ENCODE assay signal across 28 mouse cellular contexts in genomic region chr3:106239196-106239791, GRCm38 (mm10). TPM values are rescaled to one million over a fixed set of nuclear protein-coding genes. Genes with fewer than 3 reads are reported as not detected.
DNase-seq lines count a peak whose midpoint lies in the region; ATAC-seq and TF ChIP-seq lines count a peak whose summit lies in the region.
"Had no signal": no experiment of that assay in that cellular context is flagged by ENCODE, and none has a peak within 500 bp of the region (broad histone marks: within the 10 kb centered on the region; RNA-seq: fewer than 3 reads in every experiment).

No protein-coding gene starts in this region.

- H3K27ac ChIP-seq in heart, embryonic 11.5 days (ENCODE audit: low read depth, low read length), result no peak overlapping the region
- H3K27ac ChIP-seq in heart, adult 2 months, result no peak overlapping the region
- no peak overlapping the region for H3K27ac ChIP-seq in liver, embryonic 12.5 days
- H3K27ac ChIP-seq in liver, embryonic 11.5 days (ENCODE audit: low read depth, low read length), result no peak overlapping the region
- no peak overlapping the region for H3K27ac ChIP-seq in stomach, embryonic 14.5 days (ENCODE audit: low read length)
- H3K27ac ChIP-seq in stomach, postnatal 0 days (replicated peaks), result no peak overlapping the region
- H3K27ac ChIP-seq: heart, embryonic 13.5 days; intestine, embryonic 15.5 days; left cerebral cortex, adult 2 months; limb, embryonic 12.5 days; liver, embryonic 15.5 days; stomach, embryonic 15.5 days had no signal

- H3K9me3 ChIP-seq in heart, embryonic 11.5 days (replicated peaks; ENCODE audit: control insufficient read depth, low read length), result peaks cover 5% of the 10 kb centered on the region; the same call in 1 of the 2 replicates
- H3K9me3 ChIP-seq in liver, embryonic 12.5 days (replicated peaks), result peaks cover 26% of the 10 kb centered on the region
- H3K9me3 ChIP-seq in liver, embryonic 11.5 days (ENCODE audit: control insufficient read depth, low read length), result peaks cover 10% of the 10 kb centered on the region; the same call in 1 of the 2 replicates
- peaks cover 8% of the 10 kb centered on the region; the same call in 1 of the 2 replicates for H3K9me3 ChIP-seq in stomach, embryonic 14.5 days (ENCODE audit: control insufficient read depth, low read depth, low read length)
- no peaks in the 10 kb centered on the region; the same call in 1 of the 2 replicates for H3K9me3 ChIP-seq in stomach, postnatal 0 days (ENCODE audit: control insufficient read depth, low read length)
- H3K9me3 ChIP-seq: liver, embryonic 15.5 days; stomach, embryonic 15.5 days had no signal

- H3K4me3 ChIP-seq in heart, embryonic 11.5 days (ENCODE audit: low read depth, low read length), result no peak overlapping the region
- no peak overlapping the region for H3K4me3 ChIP-seq in heart, adult 2 months
- no peak overlapping the region for H3K4me3 ChIP-seq in liver, embryonic 12.5 days
- no peak overlapping the region for H3K4me3 ChIP-seq in liver, embryonic 11.5 days (ENCODE audit: low read depth, low read length)
- no peak overlapping the region for H3K4me3 ChIP-seq in stomach, embryonic 14.5 days (ENCODE audit: low read depth, low read length)
- no peak overlapping the region for H3K4me3 ChIP-seq in stomach, postnatal 0 days (ENCODE audit: low read depth, low read length)
- H3K4me3 ChIP-seq: heart, embryonic 13.5 days; intestine, embryonic 15.5 days; left cerebral cortex, adult 2 months; limb, embryonic 12.5 days; liver, embryonic 15.5 days; megakaryocyte, embryonic 14.5 days; myocyte; stomach, embryonic 15.5 days had no signal

- H3K27me3 ChIP-seq in heart, embryonic 11.5 days (ENCODE audit: control insufficient read depth, insufficient read depth, low read length), result no peaks in the 10 kb centered on the region
- no peaks in the 10 kb centered on the region for H3K27me3 ChIP-seq in heart, adult 2 months (ENCODE audit: control insufficient read depth, insufficient read depth, low read length)
- H3K27me3 ChIP-seq in liver, embryonic 12.5 days (replicated peaks), result no peaks in the 10 kb centered on the region
- no peaks in the 10 kb centered on the region for H3K27me3 ChIP-seq in liver, embryonic 11.5 days (replicated peaks; ENCODE audit: control insufficient read depth, insufficient read depth, low read length)
- H3K27me3 ChIP-seq in stomach, embryonic 14.5 days (ENCODE audit: control insufficient read depth, insufficient read depth, low read length), result no peaks in the 10 kb centered on the region
- H3K27me3 ChIP-seq in stomach, postnatal 0 days (ENCODE audit: control insufficient read depth, insufficient read depth, low read length), result no peaks in the 10 kb centered on the region
- H3K27me3 ChIP-seq: heart, embryonic 13.5 days; intestine, embryonic 15.5 days; limb, embryonic 12.5 days; liver, embryonic 15.5 days; megakaryocyte, embryonic 14.5 days; stomach, embryonic 15.5 days had no signal

- no peak overlapping the region for H3K4me2 ChIP-seq in heart, embryonic 11.5 days
- no peak overlapping the region for H3K4me2 ChIP-seq in liver, embryonic 12.5 days
- H3K4me2 ChIP-seq in liver, embryonic 11.5 days, result no peak overlapping the region
- H3K4me2 ChIP-seq in stomach, embryonic 14.5 days (replicated peaks; ENCODE audit: low read depth, low read length), result no peak overlapping the region
- H3K4me2 ChIP-seq in stomach, postnatal 0 days (replicated peaks; ENCODE audit: low read depth), result no peak overlapping the region
- H3K4me2 ChIP-seq: heart, embryonic 13.5 days; intestine, embryonic 15.5 days; limb, embryonic 12.5 days; liver, embryonic 15.5 days; stomach, embryonic 15.5 days had no signal

- H3K79me2 ChIP-seq in heart, adult 2 months (replicated peaks; ENCODE audit: control insufficient read depth, insufficient read depth, low read length), result no peaks in the 10 kb centered on the region

- peak; percentile 26; the same call in 1 of the 2 replicates for ATAC-seq in heart, embryonic 11.5 days (replicated peaks; ENCODE audit: insufficient number of reproducible peaks, low FRiP score, low TSS enrichment)
- ATAC-seq in liver, embryonic 12.5 days, result 0 out of 2 replicates have a peak, but pooled peaks have one; percentile 30
- ATAC-seq in liver, embryonic 11.5 days (replicated peaks; ENCODE audit: low FRiP score), result no peak; the same call in 1 of the 2 replicates
- ATAC-seq in stomach, embryonic 14.5 days (ENCODE audit: insufficient number of reproducible peaks, insufficient read depth, low FRiP score, low read depth), result 0 out of 2 replicates have a peak, but pooled peaks have one; percentile 33
- no peak for ATAC-seq in stomach, postnatal 0 days (ENCODE audit: low FRiP score, low TSS enrichment)
- ATAC-seq: forebrain, embryonic 14.5 days; intestine, embryonic 15.5 days had no signal

- WGBS in heart, embryonic 11.5 days (ENCODE audit: insufficient replicate concordance), result 81% methylated on average over 5 of the region's 5 CpGs
- WGBS in heart, adult 2 months, result 79% methylated on average over 5 of the region's 5 CpGs
- 72% methylated on average over 5 of the region's 5 CpGs for WGBS in liver, embryonic 12.5 days (ENCODE audit: insufficient replicate concordance)
- WGBS in liver, embryonic 11.5 days, result 86% methylated on average over 5 of the region's 5 CpGs
- 92% methylated on average over 5 of the region's 5 CpGs for WGBS in stomach, embryonic 14.5 days
- 89% methylated on average over 5 of the region's 5 CpGs for WGBS in stomach, postnatal 0 days

- H3K4me1 ChIP-seq in heart, embryonic 11.5 days (ENCODE audit: control insufficient read depth, insufficient read depth, low read length), result no peaks in the 10 kb centered on the region
- H3K4me1 ChIP-seq in heart, adult 2 months (ENCODE audit: control insufficient read depth, insufficient read depth, low read length), result no peaks in the 10 kb centered on the region
- H3K4me1 ChIP-seq in liver, embryonic 12.5 days, result no peaks in the 10 kb centered on the region
- no peaks in the 10 kb centered on the region for H3K4me1 ChIP-seq in liver, embryonic 11.5 days (replicated peaks; ENCODE audit: control insufficient read depth, insufficient read depth, low read length)
- H3K4me1 ChIP-seq in stomach, embryonic 14.5 days (ENCODE audit: control insufficient read depth, insufficient read depth, low read length), result no peaks in the 10 kb centered on the region
- H3K4me1 ChIP-seq in stomach, postnatal 0 days (replicated peaks; ENCODE audit: control insufficient read depth, insufficient read depth), result no peaks in the 10 kb centered on the region
- H3K4me1 ChIP-seq: heart, embryonic 13.5 days; intestine, embryonic 15.5 days; limb, embryonic 12.5 days; liver, embryonic 15.5 days; megakaryocyte, embryonic 14.5 days; stomach, embryonic 15.5 days had no signal

- DNase-seq in heart, adult 2 months, result no peak
- no peak for DNase-seq in liver, embryonic 11.5 days (ENCODE audit: low spot score)
- DNase-seq in stomach, postnatal 0 days (ENCODE audit: low spot score), result no peak
- no peak for DNase-seq in left cerebral cortex, adult 11 months (ENCODE audit: low spot score)
- DNase-seq: B cell, adult 2 months; cerebellum, adult 18-20 months; gastrocnemius, postnatal 25 days; kidney, postnatal 36 days; lung, postnatal 10 days; right cerebral cortex, postnatal 25 days had no signal

- no peak for TF ChIP-seq POLR2A in heart, adult 2 months (IDR thresholded peaks at IDR 0.05; ENCODE audit: insufficient read depth, low read depth, low read length)

- intact Hi-C loops in heart, adult 2 months (cut with DNase I), result no loop called here

- no peak for TF ChIP-seq CTCF in heart, adult 2 months (IDR thresholded peaks at IDR 0.05)
- TF ChIP-seq CTCF in stomach, postnatal 0 days (IDR thresholded peaks at IDR 0.05; ENCODE audit: low read depth), result no peak

- no peak for TF ChIP-seq EP300 in heart, adult 2 months (IDR thresholded peaks at IDR 0.05; ENCODE audit: insufficient read depth, low read depth, low read length)
- no peak for TF ChIP-seq EP300 in stomach, postnatal 0 days (optimal IDR thresholded peaks at IDR 0.05)

- H3K9ac ChIP-seq in heart, embryonic 11.5 days (ENCODE audit: low read depth, low read length), result no peak overlapping the region
- no peak overlapping the region for H3K9ac ChIP-seq in heart, adult 2 months (ENCODE audit: low read depth, low read length)
- H3K9ac ChIP-seq in liver, embryonic 12.5 days, result no peak overlapping the region
- H3K9ac ChIP-seq in liver, embryonic 11.5 days (ENCODE audit: low read depth, low read length), result no peak overlapping the region
- no peak overlapping the region for H3K9ac ChIP-seq in stomach, embryonic 14.5 days (replicated peaks; ENCODE audit: low read depth, low read length)
- no peak overlapping the region for H3K9ac ChIP-seq in stomach, postnatal 0 days (ENCODE audit: low read length)
- H3K9ac ChIP-seq: heart, embryonic 13.5 days; intestine, embryonic 15.5 days; limb, embryonic 12.5 days; liver, embryonic 15.5 days; stomach, embryonic 15.5 days had no signal

- H3K36me3 ChIP-seq in heart, embryonic 11.5 days (ENCODE audit: control insufficient read depth, insufficient read depth, low read length), result no peaks in the 10 kb centered on the region
- no peaks in the 10 kb centered on the region for H3K36me3 ChIP-seq in heart, adult 2 months (ENCODE audit: control insufficient read depth, insufficient read depth, low read length)
- no peaks in the 10 kb centered on the region for H3K36me3 ChIP-seq in liver, embryonic 12.5 days
- H3K36me3 ChIP-seq in liver, embryonic 11.5 days (ENCODE audit: control insufficient read depth, insufficient read depth, low read length), result no peaks in the 10 kb centered on the region
- no peaks in the 10 kb centered on the region for H3K36me3 ChIP-seq in stomach, embryonic 14.5 days (ENCODE audit: control insufficient read depth, insufficient read depth, low read length)
- no peaks in the 10 kb centered on the region for H3K36me3 ChIP-seq in stomach, postnatal 0 days (ENCODE audit: control insufficient read depth, insufficient read depth, low read length)
- H3K36me3 ChIP-seq: heart, embryonic 13.5 days; intestine, embryonic 15.5 days; limb, embryonic 12.5 days; liver, embryonic 15.5 days; stomach, embryonic 15.5 days had no signal

RNA-seq across cellular contexts. Expression of gene Chil4, which starts 20.0 kb away (rescaled TPM):
- not detected in 2 replicates for polyA plus RNA-seq in heart, embryonic 11.5 days (2014; fragmentation: Nextera tagmentation; extraction: Ambion mirVana)
- total RNA-seq in heart, adult 2 months (2021), result not detected
- polyA plus RNA-seq in heart, adult 2 months (2012; rRNA removed), result not detected in 2 replicates
- not detected in 2 replicates for polyA plus RNA-seq in liver, embryonic 12.5 days (2016; fragmentation: Nextera tagmentation; extraction: Ambion mirVana)
- polyA plus RNA-seq in liver, embryonic 11.5 days (2014; fragmentation: Nextera tagmentation; extraction: Ambion mirVana), result not detected in 2 replicates
- not detected in 2 replicates for polyA plus RNA-seq in stomach, embryonic 14.5 days (2014; fragmentation: Nextera tagmentation; extraction: Ambion mirVana)
- 1.0 and 1.2 TPM in 2 replicates for polyA plus RNA-seq in stomach, postnatal 0 days (2015; fragmentation: Nextera tagmentation; extraction: Ambion mirVana)
- total RNA-seq: adrenal gland, postnatal 4 days; gastrocnemius, postnatal 25 days; hematopoietic stem cell, adult 5-6 weeks; left cerebral cortex, adult 2 months; neutrophil, adult 5-6 weeks had no signal
- polyA plus RNA-seq: forebrain, embryonic 14.5 days; heart, embryonic 13.5 days; intestine, embryonic 15.5 days; kidney, embryonic 14.5 days; limb, embryonic 12.5 days; liver, embryonic 15.5 days; myocyte; spleen, adult 2 months; stomach, embryonic 15.5 days; urinary bladder, adult 2 months had no signal

Comparison
In these comparisons a context has a peak if more than half of its experiments do, and no peak if none do; other contexts are left out.
1. ATAC-seq: peak in heart, embryonic 11.5 days (single experiment), liver, embryonic 12.5 days (single experiment) and stomach, embryonic 14.5 days (single experiment); none in liver, embryonic 11.5 days (single experiment) and stomach, postnatal 0 days (single experiment).